Mouse (Mus musculus): Measurements from ENCODE around the gene Zbtb34.
A peak's percentile ranks its signal among the peaks of the same experiment; 100 is the strongest.

Gene Zbtb34

GRCm38 (mm10) chr2:33399091-33399490 lies 32.0 kb downstream of the Zbtb34 start:
- no peak for DNase-seq

- DNase-seq = no peak
Observed at GRCm38 (mm10) chr2:33397036-33397435, 34.1 kb downstream of the Zbtb34 start.

- no peak for DNase-seq
Observed at GRCm38 (mm10) chr2:33395053-33395452, 36.1 kb downstream of the Zbtb34 start.

DNA sequence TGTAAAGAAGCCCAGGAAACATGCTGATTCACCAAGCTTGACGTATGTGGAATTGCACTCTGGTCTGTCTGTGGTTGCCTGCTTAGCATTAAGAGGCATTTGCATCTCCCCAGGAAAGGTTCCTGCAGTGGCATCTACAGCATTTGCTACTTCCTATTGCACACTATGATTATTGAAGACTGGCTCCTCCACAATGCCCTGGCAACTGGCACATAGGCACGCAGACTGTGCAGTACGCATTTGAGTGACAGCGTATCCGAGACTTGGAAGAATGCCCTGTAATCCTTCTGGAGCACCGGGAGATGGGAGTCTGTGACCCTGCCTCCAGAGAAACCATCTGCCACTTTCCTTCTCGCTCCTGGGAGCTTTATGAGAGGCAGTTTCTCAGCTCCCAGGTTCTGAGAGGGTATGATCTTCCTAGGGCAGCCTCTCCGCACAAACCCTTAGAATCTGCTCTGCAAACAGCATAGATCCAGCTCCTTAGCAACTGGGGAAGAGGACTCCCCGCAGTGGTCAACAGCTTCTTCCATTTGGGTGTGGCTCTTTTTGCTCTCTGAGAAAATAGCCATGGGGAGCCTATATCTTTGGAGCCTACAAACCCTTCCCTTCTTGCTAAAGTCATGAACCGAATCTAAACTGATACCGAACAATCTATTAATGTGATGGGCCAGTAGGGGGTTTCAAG lies 37.0 kb downstream of the Zbtb34 start:
- peak; percentile 57 to 71 for DNase-seq

DNA sequence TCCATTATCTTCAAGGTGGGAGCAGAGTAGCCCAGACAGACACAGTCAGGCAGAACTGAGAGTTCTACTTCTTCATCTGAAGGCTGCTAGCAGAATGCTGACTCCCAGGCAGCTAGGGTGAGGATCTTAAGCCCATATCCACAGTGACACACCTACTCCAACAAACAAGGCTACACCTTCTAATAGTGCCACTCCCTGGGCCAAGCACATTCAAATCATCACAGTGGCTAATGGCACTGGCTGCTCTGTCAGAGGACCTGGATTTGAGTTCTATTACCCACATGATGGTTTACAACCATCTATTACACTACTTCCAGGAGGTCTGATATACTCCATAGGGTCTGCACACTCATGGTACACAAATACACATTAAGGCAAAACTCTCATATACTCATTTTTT lies 38.1 kb downstream of the Zbtb34 start:
- DNase-seq = no peak

DNA sequence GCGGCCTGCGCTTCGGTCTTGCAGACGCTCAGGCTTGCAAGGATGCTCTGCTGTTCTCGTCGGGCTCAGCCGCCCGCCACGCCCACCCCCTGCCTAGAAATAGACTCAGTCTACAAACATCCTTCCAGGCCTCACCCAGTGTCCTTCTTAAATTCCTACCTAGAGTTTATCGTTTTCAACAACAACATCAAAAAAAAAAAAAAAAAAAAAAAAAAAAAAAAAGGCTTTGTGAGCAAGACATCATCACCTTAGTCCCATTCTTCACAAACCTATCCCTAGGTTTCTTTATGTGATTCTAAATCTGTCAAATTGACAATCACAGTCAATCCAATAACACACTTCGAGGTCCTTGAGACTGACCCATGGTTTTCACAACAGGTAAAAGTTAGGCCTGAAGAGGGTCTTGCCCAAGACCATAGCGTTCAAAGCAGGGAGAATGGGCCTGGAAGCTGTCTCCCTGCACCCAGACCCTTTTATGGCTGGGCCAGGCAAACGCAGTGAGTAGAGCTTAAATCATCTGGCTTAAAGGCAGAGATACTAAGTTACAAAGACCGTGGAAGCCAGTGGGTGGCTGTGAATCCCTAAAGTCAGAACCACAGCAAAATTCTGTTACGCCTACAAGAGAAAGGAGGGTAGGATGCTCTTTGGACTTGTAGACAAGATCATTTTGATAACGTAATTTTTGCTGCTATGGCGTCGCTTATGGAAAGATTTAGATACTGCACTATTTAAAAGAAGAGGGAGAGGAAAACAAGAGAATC lies 59.3 kb downstream of the Zbtb34 start:
- DNase-seq = no peak

DNA sequence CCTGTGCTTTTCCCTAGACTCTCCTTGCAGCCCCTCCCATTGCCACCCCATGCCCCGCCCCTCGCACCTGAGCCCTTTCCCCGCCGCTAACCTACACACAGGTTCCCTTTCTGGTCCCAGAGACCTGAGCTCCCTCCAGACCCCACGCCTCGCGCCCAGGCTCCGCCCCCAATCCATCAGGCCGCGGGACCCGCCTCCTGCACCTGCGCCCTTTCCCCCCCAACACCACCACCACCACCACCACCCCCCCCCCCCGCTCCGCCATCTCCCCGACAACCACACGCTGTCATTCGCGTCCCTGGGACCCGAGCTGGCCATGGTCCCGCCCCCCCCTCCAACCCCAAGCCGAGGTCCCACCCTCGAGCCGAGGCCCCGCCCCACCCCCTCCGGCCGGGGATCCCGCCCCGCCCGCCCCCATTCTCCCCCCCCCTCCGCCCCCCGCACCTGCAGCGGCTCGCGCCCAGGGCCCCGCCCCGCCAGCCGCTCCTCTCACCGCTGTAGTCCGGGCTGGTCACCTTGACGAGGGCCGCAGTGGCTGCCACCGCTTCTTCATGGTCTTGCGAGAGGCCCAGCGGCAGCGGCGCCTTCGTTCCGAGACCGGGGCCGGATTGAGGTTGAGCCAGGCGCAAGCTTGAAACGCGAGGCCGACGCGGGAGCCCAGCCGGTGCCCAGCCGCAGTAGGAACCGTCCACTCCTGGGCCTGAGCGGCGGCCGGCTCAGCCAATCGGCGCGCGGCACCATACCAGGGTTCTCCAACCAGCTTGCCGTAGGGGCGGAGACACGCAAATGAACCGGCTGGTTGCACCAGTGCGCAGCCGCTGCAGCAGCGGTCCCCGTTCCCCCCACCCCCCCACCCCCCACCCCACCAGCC lies 60.1 kb downstream of the Zbtb34 start, which contains the start of gene Ralgps1:
TSS of gene Ralgps1 (minus strand) at position 710 of the 871 bp plus-strand sequence.
- DNase-seq = peak; percentile 98 to 99

- no peak for DNase-seq
Observed at GRCm38 (mm10) chr2:33370276-33370776, 60.8 kb downstream of the Zbtb34 start.

- no peak for DNase-seq
Observed at GRCm38 (mm10) chr2:33369453-33369852, 61.7 kb downstream of the Zbtb34 start.

DNA sequence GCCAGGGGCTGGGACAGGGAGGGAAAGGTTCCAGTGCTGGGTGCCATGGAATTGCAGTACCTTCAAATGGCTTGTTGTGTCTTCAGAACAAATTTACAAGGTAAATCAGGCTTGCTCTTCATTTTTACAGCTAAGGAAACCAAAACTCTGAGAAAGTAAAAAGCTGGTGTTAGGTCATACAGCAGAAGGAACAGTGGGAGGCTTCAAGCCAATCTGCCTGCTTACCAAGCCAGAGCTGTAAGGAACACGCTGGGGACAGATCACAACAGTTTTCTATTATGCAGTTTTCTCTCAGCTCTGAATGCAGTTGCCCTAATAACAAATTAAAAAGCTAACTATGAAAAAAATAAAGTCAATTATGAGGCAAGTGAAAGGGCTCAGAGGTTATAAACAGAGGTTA lies 62.6 kb downstream of the Zbtb34 start:
- no peak for DNase-seq

DNA sequence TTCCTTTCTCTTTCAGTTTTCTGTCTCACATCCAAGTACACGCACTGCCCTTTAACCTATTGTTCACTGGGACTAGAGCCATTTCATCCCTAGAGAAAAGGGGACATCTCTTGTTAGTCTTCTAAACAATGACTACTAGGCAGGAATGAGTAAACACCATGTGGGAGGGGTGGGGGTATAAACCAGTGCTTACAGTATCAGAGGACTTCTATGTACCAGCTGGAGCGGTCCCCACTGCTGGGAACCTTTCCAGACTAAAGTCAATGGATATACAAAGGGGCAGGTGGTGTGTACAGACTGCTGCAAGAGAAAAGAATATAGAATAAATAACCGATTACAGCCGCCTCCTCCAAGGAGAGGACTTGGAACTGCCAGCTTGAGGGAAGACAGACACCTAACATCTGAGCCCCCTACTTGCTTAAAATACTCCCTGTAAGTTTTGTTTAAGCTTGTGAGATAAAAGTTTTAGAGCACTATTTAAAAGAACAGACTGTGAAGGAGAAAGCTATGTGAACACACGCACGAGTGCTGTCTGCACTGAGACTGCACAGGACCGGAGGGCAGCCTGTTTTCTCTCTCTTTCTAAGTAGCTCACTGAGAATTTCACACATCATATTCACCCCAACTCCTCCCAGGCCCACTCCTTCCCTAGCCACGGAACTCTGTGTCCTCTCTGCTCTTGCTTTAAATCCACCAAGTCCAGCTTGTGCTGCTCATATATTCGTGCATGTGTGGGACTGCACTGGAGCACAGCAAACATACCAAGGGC lies 65.2 kb downstream of the Zbtb34 start:
- DNase-seq = peak in 1 of 2 experiments; percentile 2

GRCm38 (mm10) chr2:33364656-33365055 lies 66.5 kb downstream of the Zbtb34 start:
- peak in 1 of 2 experiments; percentile 2 for DNase-seq

DNA sequence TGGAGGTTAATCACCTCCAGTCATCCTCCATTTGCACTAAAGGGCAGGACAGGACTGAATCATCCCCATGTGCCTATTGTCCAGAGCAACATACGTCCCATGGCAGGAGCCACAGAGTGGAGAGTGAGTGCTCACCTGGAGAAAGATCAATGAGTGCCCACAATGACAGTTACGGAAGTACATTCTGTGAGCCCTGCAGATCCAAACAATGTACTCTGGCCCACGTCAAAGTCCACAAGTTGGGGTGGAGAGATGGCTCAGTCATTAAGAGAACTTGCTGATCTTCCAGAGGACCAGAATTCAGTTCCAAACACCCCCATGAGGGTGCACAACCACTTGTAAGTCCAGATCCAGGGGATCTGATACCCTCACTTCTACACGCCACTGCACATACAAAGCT lies 67.2 kb downstream of the Zbtb34 start:
- no peak for DNase-seq

DNA sequence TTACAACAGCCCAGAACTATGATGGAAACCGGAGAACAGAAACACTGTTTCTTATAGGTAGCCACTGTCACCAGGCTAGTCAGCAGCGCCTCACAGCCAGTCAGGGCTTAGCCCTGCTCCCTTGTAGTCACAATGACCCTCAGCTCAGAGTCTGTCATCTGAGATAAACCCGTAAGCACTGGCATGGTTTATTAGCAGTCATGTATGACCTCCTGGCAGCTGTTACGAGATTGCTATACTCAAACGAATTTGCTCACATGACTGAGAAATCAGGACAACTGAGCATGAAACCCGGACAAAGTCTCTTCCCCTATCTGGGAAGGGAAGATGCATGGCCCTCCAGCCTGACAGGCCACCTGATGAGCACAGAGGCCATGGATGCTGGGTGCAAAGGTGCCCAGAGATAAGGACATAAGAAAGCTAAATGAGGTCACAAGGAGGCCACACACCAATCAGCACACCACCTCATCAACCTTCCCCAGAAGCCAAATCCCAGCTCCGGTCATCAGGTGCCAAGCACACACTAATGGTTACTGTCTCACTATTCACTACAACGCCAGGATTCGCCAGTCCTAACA lies 69.9 kb downstream of the Zbtb34 start:
- DNase-seq = peak in 1 of 2 experiments; percentile 6

- DNase-seq = peak in 1 of 2 experiments; percentile 5
Observed at GRCm38 (mm10) chr2:33360564-33360963, 70.6 kb downstream of the Zbtb34 start.

- no peak for DNase-seq
Observed at GRCm38 (mm10) chr2:33359184-33359583, 71.9 kb downstream of the Zbtb34 start.

- DNase-seq = no peak
Observed at GRCm38 (mm10) chr2:33357250-33357838, 73.8 kb downstream of the Zbtb34 start.

Data from cerebellum, postnatal 36 days (tissue).